Mouse (Mus musculus): Measurements from ENCODE around the gene Ush2a.

GRCm38 (mm10) chr1:188567486-188567885 is 305.7 kb downstream of the Ush2a start:
- TF ChIP-seq USF1 (IDR thresholded peaks at IDR 0.05; ENCODE audit: low read depth) (no peak), E2F4 (IDR thresholded peaks at IDR 0.05; ENCODE audit: insufficient read depth) (no peak), POLR2A (IDR thresholded peaks at IDR 0.05; ENCODE audit: insufficient read length, low read depth) (no peak), CEBPB (IDR thresholded peaks at IDR 0.05; ENCODE audit: insufficient read depth, poor library complexity, severe bottlenecking) (no peak), REST (IDR thresholded peaks at IDR 0.05; ENCODE audit: insufficient read depth, insufficient read length) (no peak), TCF12 (IDR thresholded peaks at IDR 0.05; ENCODE audit: insufficient read depth, poor library complexity, severe bottlenecking) (no peak), MYOG (IDR thresholded peaks at IDR 0.05; ENCODE audit: control insufficient read depth in 1 of 3, insufficient read depth in 1 of 3, insufficient read length in 2 of 3, low read depth in 2 of 3) (no peak), MAX (IDR thresholded peaks at IDR 0.05; ENCODE audit: low read depth) (no peak), POLR2AphosphoS2 (IDR thresholded peaks at IDR 0.05; ENCODE audit: insufficient read length, low read depth) (no peak), TCF3 (IDR thresholded peaks at IDR 0.05; ENCODE audit: insufficient read length, low read depth) (no peak)

Measured in myocyte (in vitro differentiated cells).